Mouse (Mus musculus) liver, embryonic 14.5 days (tissue): ENCODE results near the gene Tmem255b. TPM values are rescaled to one million over a fixed set of nuclear protein-coding genes. Genes with fewer than 3 reads are reported as not detected.

Experiments used
- ATAC-seq: fragments of 200-750 bp; cut with Nextera tagmentation; 2 replicates; pipeline ENCODE4 v1.8.0; 2017; ENCODE audit warnings: moderate number of reproducible peaks, mild to moderate bottlenecking, moderate library complexity; ENCODE audit not compliant: insufficient read depth
- DNase-seq, 3 experiments: peaks; one replicate each; pipeline ENCODE4 v3.0.0-alpha.2; 2012 to 2013; ENCODE audit warnings: low read depth in 3 of 3, low spot score in 3 of 3
- H3K27ac ChIP-seq: fragments of 300-500 bp; sonication (generic); 2 replicates; pipeline ENCODE4 v1.5.1; 2014; ENCODE audit warnings: moderate library complexity, mild to moderate bottlenecking, control low read depth, inconsistent platforms
- H3K27me3 ChIP-seq: fragments of 300-500 bp; sonication (generic); 2 replicates; pipeline ENCODE4 v1.6.1; 2014; ENCODE audit warnings: mild to moderate bottlenecking, low read length, moderate library complexity; ENCODE audit not compliant: control insufficient read depth, insufficient read depth
- H3K36me3 ChIP-seq: fragments of 300-500 bp; sonication (generic); replicated peaks from 2 replicates; pipeline ENCODE4 v1.6.1; 2014; ENCODE audit warnings: low read depth; ENCODE audit not compliant: control insufficient read depth, insufficient read depth
- H3K4me1 ChIP-seq, 2 experiments: fragments of 200-500 bp in 1 of 2; fragments of 300-500 bp in 1 of 2; sonication (generic) in 1 of 2; replicated peaks; 2 replicates each; pipeline ENCODE4 v1.6.1; 2012 to 2014; ENCODE audit warnings: antibody characterized with exemption in 1 of 2, inconsistent platforms in 1 of 2, low read length in 1 of 2; ENCODE audit not compliant: control insufficient read depth in 2 of 2, insufficient read depth in 2 of 2
- H3K4me2 ChIP-seq: fragments of 300-500 bp; sonication (generic); 2 replicates; pipeline ENCODE4 v1.6.1; 2014; ENCODE audit warnings: low read depth, mild to moderate bottlenecking, control low read depth, moderate library complexity
- H3K4me3 ChIP-seq, 2 experiments: fragments of 200-500 bp in 1 of 2; fragments of 300-500 bp in 1 of 2; sonication (generic) in 1 of 2; 2 replicates each; pipeline ENCODE4 v1.5.1; 2012 to 2014; ENCODE audit warnings: low read depth in 2 of 2, low read length in 2 of 2, mild to moderate bottlenecking in 2 of 2, control low read depth in 1 of 2, inconsistent platforms in 1 of 2, moderate library complexity in 1 of 2; ENCODE audit not compliant: insufficient read depth in 1 of 2
- H3K9ac ChIP-seq: fragments of 300-500 bp; sonication (generic); replicated peaks from 2 replicates; pipeline ENCODE4 v1.6.1; 2014; ENCODE audit warnings: mild to moderate bottlenecking, control low read depth, moderate library complexity
- H3K9me3 ChIP-seq: fragments of 300-500 bp; sonication (generic); 2 replicates; pipeline ENCODE4 v1.6.1; 2016; ENCODE audit warnings: low read length, mixed read lengths; ENCODE audit not compliant: control insufficient read depth
- CTCF ChIP-seq: IDR thresholded peaks from 2 replicates; pipeline ENCODE4 v1.5.1; 2016; ENCODE audit warnings: antibody characterized with exemption, low read depth, control low read depth
- EP300 ChIP-seq: IDR thresholded peaks from 2 replicates; pipeline ENCODE4 v1.6.1; 2016; ENCODE audit warnings: antibody characterized with exemption, low read depth
- WGBS: fragments of 180-500 bp; shearing (Covaris S2); extraction: QIAGEN DNeasy Blood & Tissue Kit; methylation state at CpG from one replicate; pipeline ENCODE4 v1.1.7; 2014; ENCODE audit not compliant: insufficient replicate concordance; 5-methylcytosine and 5-hydroxymethylcytosine counted together
- polyA plus RNA-seq, 2 experiments: library from polyadenylated mRNA; depleted of rRNA in 1 of 2; stranded (reverse) in 1 of 2; unstranded in 1 of 2; fragments of >200 nt; fragmentation: Nextera tagmentation in 1 of 2; extraction: Ambion mirVana in 1 of 2; gene quantifications; 2 replicates each; pipeline versions ENCODE4 v1.2.1 to v1.2.3; 2012 to 2014

Tmem255b gene
- polyA plus RNA-seq, 2 experiments = 0.02 to 0.14 TPM

- H3K27ac ChIP-seq = no peak overlapping the region
- peaks cover 21% of the 10 kb centered on the region for H3K27me3 ChIP-seq
- DNase-seq (no peak), ATAC-seq (no peak)
- no peak overlapping the region for H3K4me3 ChIP-seq
- H3K36me3 ChIP-seq = no peaks in the 10 kb centered on the region
- no peaks in the 10 kb centered on the region for H3K9me3 ChIP-seq
- TF ChIP-seq EP300 (no peak), CTCF (no peak)
- WGBS = 42% methylated on average over 9 of the region's 9 CpGs
- no peak overlapping the region for H3K4me2 ChIP-seq
- H3K9ac ChIP-seq = no peak overlapping the region
- no peaks in the 10 kb centered on the region for H3K4me1 ChIP-seq
Observed at GRCm38 (mm10) chr8:13492198-13492995, 57.4 kb downstream of the Tmem255b start.

GRCm38 (mm10) chr8:13493011-13493410 lies 58.0 kb downstream of the Tmem255b start:
- ATAC-seq = no peak
- H3K9me3 ChIP-seq = no peaks in the 10 kb centered on the region
- H3K27me3 ChIP-seq = peaks cover 21% of the 10 kb centered on the region
- DNase-seq = no peak
- H3K36me3 ChIP-seq = no peaks in the 10 kb centered on the region
- TF ChIP-seq CTCF (no peak), EP300 (no peak)
- no peak overlapping the region for H3K4me3 ChIP-seq
- no peak overlapping the region for H3K9ac ChIP-seq
- no peak overlapping the region for H3K4me2 ChIP-seq
- WGBS = 58% methylated on average over 11 of the region's 11 CpGs
- no peak overlapping the region for H3K27ac ChIP-seq
- no peaks in the 10 kb centered on the region for H3K4me1 ChIP-seq

- peak within 1 kb of the TSS; percentile 54 for H3K4me2 ChIP-seq
- H3K9me3 ChIP-seq = no peaks in the 10 kb centered on the region
- H3K4me1 ChIP-seq = no peaks in the 10 kb centered on the region
- peak within 1 kb of the TSS; percentile 15 to 37 for H3K4me3 ChIP-seq
- peaks cover 21% of the 10 kb centered on the region for H3K27me3 ChIP-seq
- TF ChIP-seq CTCF = no peak
- TF ChIP-seq EP300 = no peak
- DNase-seq (peak in 1 of 3 experiments; percentile 2), ATAC-seq (peak; percentile 31; the same call in 1 of the 2 replicates)
- no peaks in the 10 kb centered on the region for H3K36me3 ChIP-seq
- 4% methylated on average over 63 of the region's 64 CpGs for WGBS
- H3K27ac ChIP-seq = no peak within 1 kb of the TSS
- H3K9ac ChIP-seq = no peak within 1 kb of the TSS
Observed at GRCm38 (mm10) chr8:13493858-13494631, 59.1 kb downstream of the Tmem255b start, which contains the start of gene Gas6. TSS of gene Gas6 (minus strand) at chr8:13494490.

- no peaks in the 10 kb centered on the region for H3K36me3 ChIP-seq
- H3K4me2 ChIP-seq = no peak overlapping the region
- no peaks in the 10 kb centered on the region for H3K9me3 ChIP-seq
- no peak for ATAC-seq
- no peaks in the 10 kb centered on the region for H3K27me3 ChIP-seq
- DNase-seq = no peak
- H3K4me3 ChIP-seq = no peak overlapping the region
- no peak overlapping the region for H3K9ac ChIP-seq
- TF ChIP-seq CTCF = no peak
- TF ChIP-seq EP300 = no peak
- 53% methylated on average over 3 of the region's 3 CpGs for WGBS
- H3K27ac ChIP-seq = no peak overlapping the region
- H3K4me1 ChIP-seq = no peaks in the 10 kb centered on the region
Observed at GRCm38 (mm10) chr8:13501221-13501620, 66.2 kb downstream of the Tmem255b start.
